Mouse (Mus musculus) skeletal muscle tissue, adult 2 months (tissue): Measurements from ENCODE around the gene Tmem130.
A peak's percentile ranks its signal among the peaks of the same experiment; 100 is the strongest.

Experiments
- DNase-seq: peaks from one replicate; pipeline ENCODE4 v3.0.0-alpha.2; 2012; ENCODE audit warnings: low read depth, low spot score

Tmem130 gene

DNA sequence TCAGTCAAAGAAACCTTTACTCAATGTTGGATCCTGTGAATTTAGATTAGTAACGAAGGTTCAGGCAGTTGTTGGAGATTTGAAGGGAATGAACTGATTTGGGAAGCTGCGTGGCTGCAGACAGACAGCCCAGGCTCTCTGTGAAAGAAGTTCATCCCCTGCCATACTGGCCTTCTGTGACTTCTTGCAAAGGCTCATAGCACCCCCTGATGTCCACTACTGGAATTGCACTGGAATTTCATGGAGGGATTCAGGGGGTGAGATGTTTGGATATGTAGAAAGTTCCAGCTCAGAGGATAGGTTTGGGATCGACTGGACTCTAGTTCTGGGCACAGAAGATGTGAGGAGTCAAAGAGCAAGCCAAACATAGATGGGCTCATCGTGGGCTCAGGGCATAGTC lies 27.7 kb downstream of the Tmem130 start:
- DNase-seq: peak; percentile 15

DNA sequence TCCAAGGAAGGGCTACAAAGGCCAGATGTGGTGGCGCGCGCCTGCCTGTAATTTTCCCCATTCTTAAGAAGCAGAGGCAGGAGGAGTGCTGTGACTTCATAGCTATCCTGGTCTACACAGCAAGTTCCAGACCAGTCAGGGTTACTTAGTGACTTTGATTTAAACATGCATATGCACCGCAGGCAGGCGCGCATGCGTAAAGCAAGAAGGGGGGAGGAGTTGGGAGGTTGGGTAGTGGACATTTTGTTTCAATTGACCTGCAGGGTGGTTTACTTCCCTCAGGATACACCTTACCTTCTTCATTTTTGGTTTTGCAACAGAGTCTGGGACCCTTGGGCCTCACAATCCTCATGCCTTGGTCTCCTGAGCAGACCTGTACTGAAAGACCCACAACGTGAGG lies 32.4 kb downstream of the Tmem130 start:
- no peak for DNase-seq

GRCm38 (mm10) chr5:144728237-144728636 lies 33.4 kb downstream of the Tmem130 start:
- DNase-seq: no peak

GRCm38 (mm10) chr5:144727119-144727518 lies 34.5 kb downstream of the Tmem130 start:
- no peak for DNase-seq

- DNase-seq: no peak
These were observed 36.1 kb downstream of the Tmem130 start for GRCm38 (mm10) chr5:144725554-144725953.

- no peak for DNase-seq
These were observed 36.7 kb downstream of the Tmem130 start for GRCm38 (mm10) chr5:144724926-144725325.

DNA sequence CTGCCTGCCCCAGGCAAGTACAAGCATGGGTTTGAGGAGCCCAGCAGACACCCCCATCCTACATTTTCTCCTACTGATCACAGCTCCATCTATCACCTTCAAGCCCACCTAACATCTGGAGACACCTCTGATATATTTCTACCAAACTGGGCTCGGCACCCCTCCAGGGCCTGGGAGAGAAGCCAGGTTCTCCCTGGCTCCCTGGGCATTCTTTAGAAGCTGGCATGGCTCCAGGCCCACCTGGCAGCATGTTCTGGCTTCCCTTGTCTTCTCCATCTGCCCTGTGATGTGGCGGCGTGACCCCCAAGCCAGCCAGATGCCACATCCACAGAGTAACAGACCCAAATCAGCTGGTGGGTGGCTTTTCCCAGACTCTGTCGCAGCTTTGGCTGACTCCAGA lies 41.3 kb downstream of the Tmem130 start:
- DNase-seq: no peak

- no peak for DNase-seq
These were observed 41.8 kb downstream of the Tmem130 start for GRCm38 (mm10) chr5:144719781-144720180.

- no peak for DNase-seq
These were observed 44.4 kb downstream of the Tmem130 start for GRCm38 (mm10) chr5:144717186-144717585.

- DNase-seq: no peak
These were observed 48.2 kb downstream of the Tmem130 start for GRCm38 (mm10) chr5:144713371-144713770.

DNA sequence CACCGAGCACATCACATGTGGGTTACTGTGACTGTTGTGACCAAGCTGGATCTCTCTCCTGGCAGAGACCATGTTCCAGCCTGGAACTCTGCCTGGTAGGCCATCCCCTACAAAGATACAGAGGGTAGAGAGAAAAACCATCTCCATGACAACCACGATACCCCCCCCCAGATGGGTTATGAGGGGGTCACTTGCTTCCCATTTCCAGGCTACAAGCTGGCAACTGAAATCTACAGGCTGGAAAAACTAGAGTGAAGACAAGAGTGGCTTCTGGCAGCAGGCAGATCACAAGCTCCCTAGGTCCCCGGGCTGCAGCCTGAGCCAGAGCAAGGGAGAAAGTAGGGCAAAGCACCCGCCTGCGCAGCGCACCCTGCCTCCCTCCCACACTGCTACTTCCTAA lies 54.0 kb downstream of the Tmem130 start:
- no peak for DNase-seq

GRCm38 (mm10) chr5:144703464-144704368 lies 57.9 kb downstream of the Tmem130 start:
- no peak for DNase-seq

DNA sequence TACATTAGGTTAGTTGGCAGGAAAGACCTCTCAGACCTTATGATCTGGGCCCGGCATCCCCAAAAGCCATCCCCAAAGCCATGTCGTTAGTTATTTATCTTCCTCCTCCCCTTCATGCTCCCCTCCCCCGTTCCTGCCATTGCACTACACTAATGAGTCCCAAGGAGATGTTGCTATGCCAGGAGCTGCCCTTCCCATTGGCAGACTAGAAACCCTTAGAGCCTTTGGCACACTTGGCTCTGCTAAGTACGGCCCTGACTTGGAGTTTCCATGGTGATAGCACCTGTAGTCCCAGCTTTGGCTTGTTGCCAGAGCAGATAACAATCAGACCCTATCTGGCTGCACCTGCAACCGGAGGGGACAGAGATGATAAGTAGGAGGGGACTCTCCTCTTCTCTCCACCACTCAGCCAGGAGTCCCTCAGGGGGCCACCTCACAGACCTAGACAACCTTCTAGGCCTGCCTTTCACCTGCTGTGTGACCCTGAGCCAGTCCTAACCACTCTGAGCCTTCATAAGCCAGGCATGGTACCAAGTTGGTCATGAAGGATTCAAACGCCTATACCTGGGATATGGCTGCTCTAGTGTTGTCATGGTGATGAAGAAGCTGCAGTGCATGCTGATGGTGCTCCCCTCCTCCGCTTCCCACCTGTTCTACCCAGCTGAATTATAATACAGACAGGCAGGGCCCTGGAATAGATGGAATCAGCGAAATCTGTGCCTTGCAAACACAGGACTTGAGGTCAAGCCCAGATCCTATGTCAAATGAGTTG lies 66.1 kb downstream of the Tmem130 start:
- no peak for DNase-seq

DNA sequence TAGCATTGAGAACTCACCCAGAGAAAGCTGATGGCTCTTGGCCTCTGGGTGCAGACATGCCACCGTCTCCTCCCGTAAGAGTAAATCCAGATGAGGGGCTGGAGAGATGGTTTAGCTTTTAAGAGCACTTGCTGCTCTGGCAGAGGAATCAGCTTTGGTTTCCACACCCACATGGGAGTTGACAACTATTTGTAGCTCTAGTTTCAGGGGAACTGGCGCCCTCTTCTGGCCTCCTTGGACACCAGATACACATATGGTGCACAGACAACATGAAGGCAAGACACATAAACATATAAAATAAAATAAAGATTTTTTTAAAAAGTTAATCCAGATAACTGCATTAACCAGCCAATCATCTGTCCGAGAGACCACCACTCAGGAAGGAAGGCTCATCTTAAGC lies 67.5 kb downstream of the Tmem130 start:
- no peak for DNase-seq

- no peak for DNase-seq
These were observed 70.2 kb downstream of the Tmem130 start for GRCm38 (mm10) chr5:144691421-144691820.

GRCm38 (mm10) chr5:144688371-144688770 lies 73.2 kb downstream of the Tmem130 start:
- DNase-seq: no peak
